Comparison of ENCODE assay signal across 21 mouse cellular contexts in the genomic region with DNA sequence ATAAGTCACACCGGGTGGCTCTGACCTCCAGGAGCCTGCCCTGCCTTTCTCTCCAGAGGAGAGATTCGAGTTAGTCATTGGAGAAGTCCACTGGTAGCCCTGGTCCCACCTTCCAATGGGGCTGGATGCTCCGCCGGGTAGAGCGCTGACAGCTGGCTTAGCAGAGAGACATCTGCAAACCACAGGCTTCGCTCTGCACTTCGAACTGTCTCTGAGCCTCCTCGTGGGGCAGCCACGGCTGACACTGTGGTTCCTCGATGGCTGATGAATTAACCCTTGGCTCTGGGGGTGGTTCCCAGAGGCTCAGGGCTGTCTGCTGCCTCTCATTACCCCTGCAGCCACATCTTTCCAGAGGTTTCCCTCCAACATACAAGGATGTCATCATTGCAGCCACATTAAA.
DNase-seq lines count a peak whose midpoint lies in the region; ATAC-seq and TF ChIP-seq lines count a peak whose summit lies in the region.
"Had no signal": no experiment of that assay in that cellular context is flagged by ENCODE, and none has a peak within 500 bp of the region (broad histone marks: within the 10 kb centered on the region; RNA-seq: fewer than 3 reads in every experiment).

No protein-coding gene starts in this region.

- 0 out of 2 replicates have a peak overlapping the region, but pooled peaks have one; percentile 24 for H3K27ac ChIP-seq in hindbrain, embryonic 10.5 days
- H3K27ac ChIP-seq in hindbrain, embryonic 16.5 days (ENCODE audit: low read depth, low read length): no peak overlapping the region
- H3K27ac ChIP-seq in thymus, adult 2 months (ENCODE audit: control insufficient read depth, insufficient read depth, low read length): no peak overlapping the region
- no peak overlapping the region for H3K27ac ChIP-seq in kidney, embryonic 16.5 days (ENCODE audit: low read length)
- H3K27ac ChIP-seq: forebrain, embryonic 13.5 days; heart, embryonic 10.5 days; hindbrain, embryonic 13.5 days had no signal

- WGBS in hindbrain, embryonic 10.5 days: 64% methylated on average over 10 of the region's 10 CpGs
- WGBS in hindbrain, embryonic 16.5 days: 57% methylated on average over 10 of the region's 10 CpGs
- WGBS in thymus, adult 2 months: 25% methylated on average over 10 of the region's 10 CpGs
- 56% methylated on average over 10 of the region's 10 CpGs for WGBS in kidney, embryonic 16.5 days

- no peaks in the 10 kb centered on the region for H3K9me3 ChIP-seq in hindbrain, embryonic 10.5 days
- no peaks in the 10 kb centered on the region for H3K9me3 ChIP-seq in hindbrain, embryonic 16.5 days (ENCODE audit: control insufficient read depth, low read length)
- no peaks in the 10 kb centered on the region for H3K9me3 ChIP-seq in kidney, embryonic 16.5 days (ENCODE audit: low read length)
- H3K9me3 ChIP-seq: forebrain, embryonic 13.5 days; heart, embryonic 10.5 days; hindbrain, embryonic 13.5 days had no signal

- H3K9ac ChIP-seq in hindbrain, embryonic 16.5 days (ENCODE audit: low read depth, low read length): no peak overlapping the region
- no peak overlapping the region for H3K9ac ChIP-seq in kidney, embryonic 16.5 days (replicated peaks; ENCODE audit: low read length)
- H3K9ac ChIP-seq: forebrain, embryonic 13.5 days; forebrain, postnatal 0 days; hindbrain, embryonic 13.5 days had no signal

- no peak for TF ChIP-seq POLR2A in thymus, adult 2 months (IDR thresholded peaks at IDR 0.05; ENCODE audit: control insufficient read depth, extremely low read depth, insufficient read depth, low read length, poor library complexity)

- no peak for DNase-seq in hindbrain, embryonic 10.5 days (ENCODE audit: low spot score)
- DNase-seq in thymus, postnatal 0 days (ENCODE audit: low spot score): peak; percentile 28
- no peak for DNase-seq in thymus, adult 2 months
- DNase-seq in kidney, postnatal 36 days: peak; percentile 18 to 52
- DNase-seq in gastrocnemius, postnatal 4 days (ENCODE audit: low spot score in 2 of 2): no peak
- DNase-seq: adrenal gland, postnatal 14 days; cerebellum, adult 11-12 months; cerebellum, adult 9-10 months; cerebellum, postnatal 25 days; forebrain, postnatal 0 days; gastrocnemius, postnatal 14 days; heart, postnatal 10 days; heart, postnatal 4 days had no signal

- no peak for ATAC-seq in hindbrain, embryonic 16.5 days
- 0 out of 2 replicates have a peak, but pooled peaks have one; percentile 57 for ATAC-seq in kidney, embryonic 16.5 days (ENCODE audit: low FRiP score, low TSS enrichment)
- ATAC-seq: activated CD4-positive, CD25-positive, alpha-beta regulatory T cell, adult 4 months; forebrain, embryonic 13.5 days; forebrain, postnatal 0 days; Patski had no signal

- no peak for TF ChIP-seq CTCF in thymus, adult 2 months (IDR thresholded peaks at IDR 0.05; ENCODE audit: borderline replicate concordance, control insufficient read depth, extremely low read depth, insufficient read depth, low read length, poor library complexity)

- H3K4me1 ChIP-seq in hindbrain, embryonic 10.5 days (replicated peaks): peaks cover 46% of the 10 kb centered on the region
- H3K4me1 ChIP-seq in hindbrain, embryonic 16.5 days (ENCODE audit: control insufficient read depth, insufficient read depth, low read depth, low read length): no peaks in the 10 kb centered on the region; the same call in 1 of the 2 replicates
- H3K4me1 ChIP-seq in thymus, adult 2 months (replicated peaks; ENCODE audit: control insufficient read depth, insufficient read depth, low read length): peaks cover 31% of the 10 kb centered on the region
- H3K4me1 ChIP-seq in kidney, embryonic 16.5 days (ENCODE audit: insufficient read depth, low read length): peaks cover 3% of the 10 kb centered on the region; the same call in 1 of the 2 replicates
- H3K4me1 ChIP-seq: forebrain, embryonic 13.5 days had no signal

- no peak overlapping the region for H3K4me3 ChIP-seq in hindbrain, embryonic 10.5 days
- no peak overlapping the region for H3K4me3 ChIP-seq in hindbrain, embryonic 16.5 days (ENCODE audit: low read length)
- no peak overlapping the region for H3K4me3 ChIP-seq in thymus, adult 2 months (ENCODE audit: control insufficient read depth, insufficient read depth, low read length)
- no peak overlapping the region for H3K4me3 ChIP-seq in kidney, embryonic 16.5 days (ENCODE audit: low read length)
- H3K4me3 ChIP-seq: forebrain, embryonic 13.5 days; heart, embryonic 10.5 days; hindbrain, embryonic 13.5 days had no signal

- no peak overlapping the region for H3K4me2 ChIP-seq in hindbrain, embryonic 16.5 days (ENCODE audit: low read length)
- no peak overlapping the region for H3K4me2 ChIP-seq in kidney, embryonic 16.5 days (replicated peaks; ENCODE audit: low read depth, low read length)
- H3K4me2 ChIP-seq: forebrain, embryonic 13.5 days; hindbrain, embryonic 13.5 days had no signal

- no peaks in the 10 kb centered on the region for H3K27me3 ChIP-seq in hindbrain, embryonic 10.5 days (ENCODE audit: insufficient read depth, poor library complexity, severe bottlenecking)
- H3K27me3 ChIP-seq in hindbrain, embryonic 16.5 days (replicated peaks; ENCODE audit: control insufficient read depth, insufficient read depth, low read length): no peaks in the 10 kb centered on the region
- no peaks in the 10 kb centered on the region for H3K27me3 ChIP-seq in thymus, adult 2 months (ENCODE audit: control insufficient read depth, insufficient read depth, low read length)
- H3K27me3 ChIP-seq in kidney, embryonic 16.5 days (ENCODE audit: insufficient read depth, low read length): no peaks in the 10 kb centered on the region
- H3K27me3 ChIP-seq: CH12.LX; forebrain, embryonic 13.5 days; hindbrain, embryonic 13.5 days; Patski had no signal

- H3K36me3 ChIP-seq in hindbrain, embryonic 10.5 days: no peaks in the 10 kb centered on the region
- H3K36me3 ChIP-seq in hindbrain, embryonic 16.5 days (ENCODE audit: control insufficient read depth, insufficient read depth, low read length): no peaks in the 10 kb centered on the region
- H3K36me3 ChIP-seq in thymus, adult 2 months (ENCODE audit: control insufficient read depth, insufficient read depth, low read length): no peaks in the 10 kb centered on the region
- H3K36me3 ChIP-seq in kidney, embryonic 16.5 days (ENCODE audit: insufficient read depth, low read length): no peaks in the 10 kb centered on the region
- H3K36me3 ChIP-seq: heart, embryonic 10.5 days; hindbrain, embryonic 13.5 days had no signal

Comparison
In these comparisons a context has a peak if more than half of its experiments do, and no peak if none do; other contexts are left out.
1. DNase-seq: peak in thymus, postnatal 0 days (single experiment) and kidney, postnatal 36 days (2 of 2); none in hindbrain, embryonic 10.5 days (single experiment), thymus, adult 2 months (single experiment) and gastrocnemius, postnatal 4 days (0 of 2).